Mouse (Mus musculus) gastrocnemius, postnatal 4 days (tissue): ENCODE data around the gene Ppt2. TPM values are rescaled to one million over a fixed set of nuclear protein-coding genes. Genes with fewer than 3 reads are reported as not detected.

Source experiments
- DNase-seq, 2 experiments: peaks; one replicate each; pipeline ENCODE4 v3.0.0; 2021 to 2022; ENCODE audit warnings: low spot score in 2 of 2, mixed read lengths in 2 of 2
- total RNA-seq, 2 experiments: library from RNA; stranded (reverse); gene quantifications; 2 replicates each; pipeline ENCODE4 v1.2.3; 2021

Gene Ppt2
- total RNA-seq, 2 experiments from 2014 or later: 35.9 to 44.8 TPM

GRCm38 (mm10) chr17:34640778-34641601 is 12.7 kb upstream of the Ppt2 start:
- peak in 1 of 2 experiments; percentile 48 for DNase-seq

- DNase-seq: no peak
Measured at GRCm38 (mm10) chr17:34639461-34640255, 11.3 kb upstream of the Ppt2 start.

- DNase-seq: no peak
Measured at GRCm38 (mm10) chr17:34637459-34637858, 9.1 kb upstream of the Ppt2 start.

DNA sequence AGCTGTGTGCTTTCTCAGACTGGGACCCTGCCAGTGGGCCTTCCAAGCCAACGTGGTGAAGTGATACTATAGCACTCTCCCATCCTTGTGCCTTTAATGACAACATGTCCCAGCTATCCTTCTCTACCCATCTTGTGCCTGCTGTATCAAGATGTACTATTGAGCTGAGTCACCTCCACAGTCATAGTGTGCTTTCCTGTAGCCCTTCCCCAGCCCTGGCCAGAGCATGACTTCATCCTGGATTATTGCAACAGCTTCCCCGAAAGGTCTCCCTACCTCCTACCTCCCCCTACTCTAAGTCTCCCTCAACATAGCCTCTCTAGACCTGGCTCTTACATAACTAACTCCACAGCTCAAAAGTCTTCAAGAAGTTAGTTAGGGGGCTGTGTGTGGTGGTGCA is 7.4 kb upstream of the Ppt2 start:
- DNase-seq: no peak

- peak in 1 of 2 experiments; percentile 52 for DNase-seq
Measured at GRCm38 (mm10) chr17:34632261-34632691, 4.0 kb upstream of the Ppt2 start.

- no peak for DNase-seq
Measured at GRCm38 (mm10) chr17:34631647-34632046, 3.3 kb upstream of the Ppt2 start.

- DNase-seq: no peak
Measured at GRCm38 (mm10) chr17:34630761-34631301, 2.5 kb upstream of the Ppt2 start.

DNA sequence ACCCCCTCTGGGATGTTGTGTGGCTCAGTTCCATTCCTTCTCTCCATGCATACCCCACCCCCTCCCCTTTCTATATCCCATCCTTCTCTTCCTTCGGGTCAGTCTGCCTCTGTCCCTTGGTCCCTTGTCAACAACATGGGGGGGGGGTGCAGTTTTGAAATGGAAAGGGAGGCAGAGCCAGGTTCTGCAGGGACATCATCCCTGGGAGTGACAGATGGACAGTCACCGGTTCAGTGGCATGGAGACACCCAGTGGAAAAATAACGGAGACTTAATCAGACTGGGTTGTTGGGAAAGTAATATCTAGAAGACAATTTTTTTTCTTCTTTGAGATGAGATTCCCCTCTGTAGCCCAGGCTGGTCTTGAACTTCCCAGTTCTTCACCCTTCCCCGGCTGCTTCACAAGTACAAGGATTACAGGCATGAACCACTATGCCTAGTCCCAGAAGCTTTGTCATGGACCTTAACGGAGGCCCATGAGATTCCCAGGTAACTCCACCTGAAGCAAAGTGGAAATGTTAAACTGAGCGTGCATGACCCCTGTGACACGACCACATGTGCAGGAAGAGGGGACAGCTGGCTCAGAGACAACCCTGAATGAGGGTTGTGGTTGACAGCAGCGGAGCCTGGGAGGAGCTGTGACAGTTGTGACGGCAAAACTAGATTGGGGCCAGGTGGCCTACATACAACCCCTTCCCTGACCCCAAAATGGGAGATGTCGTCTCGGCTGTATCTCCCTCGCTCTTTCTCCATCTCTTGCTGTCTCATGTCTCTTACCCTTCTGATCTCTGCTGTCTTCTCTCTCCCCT is 1.7 kb upstream of the Ppt2 start:
- DNase-seq: no peak

DNA sequence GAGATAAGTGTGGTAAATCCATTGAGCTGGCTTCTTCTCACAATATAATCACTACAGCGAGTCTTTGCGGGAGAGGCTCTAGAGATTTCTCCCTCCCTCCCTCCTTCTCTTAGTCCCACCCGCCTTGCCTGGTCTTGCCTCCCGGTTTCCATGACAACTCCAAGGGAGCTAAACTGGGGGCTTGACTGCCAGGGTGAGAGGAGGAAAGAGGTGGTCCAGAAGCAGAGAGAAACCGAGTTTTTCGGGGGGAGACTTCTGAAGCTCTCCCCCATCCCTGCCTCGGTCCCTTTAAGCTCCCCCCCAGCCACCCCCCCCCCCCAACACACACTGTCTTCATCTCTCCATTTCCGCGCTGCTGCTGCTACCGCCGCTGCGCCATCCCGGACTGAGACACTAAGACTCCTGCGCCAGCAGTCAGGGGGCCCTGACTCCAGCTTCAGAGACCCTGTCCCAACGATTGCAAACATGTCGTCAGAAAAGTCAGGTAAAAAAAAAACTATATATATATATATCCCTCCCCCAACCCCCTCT is 976 bp upstream of the Ppt2 start, which contains the start of gene Prrt1:
Gene Prrt1, plus strand, starts transcription at position 313 of the 531 bp plus-strand sequence.
- no peak for DNase-seq

- DNase-seq: no peak
Measured at GRCm38 (mm10) chr17:34628644-34628967, 296 bp upstream of the Ppt2 start.

DNA sequence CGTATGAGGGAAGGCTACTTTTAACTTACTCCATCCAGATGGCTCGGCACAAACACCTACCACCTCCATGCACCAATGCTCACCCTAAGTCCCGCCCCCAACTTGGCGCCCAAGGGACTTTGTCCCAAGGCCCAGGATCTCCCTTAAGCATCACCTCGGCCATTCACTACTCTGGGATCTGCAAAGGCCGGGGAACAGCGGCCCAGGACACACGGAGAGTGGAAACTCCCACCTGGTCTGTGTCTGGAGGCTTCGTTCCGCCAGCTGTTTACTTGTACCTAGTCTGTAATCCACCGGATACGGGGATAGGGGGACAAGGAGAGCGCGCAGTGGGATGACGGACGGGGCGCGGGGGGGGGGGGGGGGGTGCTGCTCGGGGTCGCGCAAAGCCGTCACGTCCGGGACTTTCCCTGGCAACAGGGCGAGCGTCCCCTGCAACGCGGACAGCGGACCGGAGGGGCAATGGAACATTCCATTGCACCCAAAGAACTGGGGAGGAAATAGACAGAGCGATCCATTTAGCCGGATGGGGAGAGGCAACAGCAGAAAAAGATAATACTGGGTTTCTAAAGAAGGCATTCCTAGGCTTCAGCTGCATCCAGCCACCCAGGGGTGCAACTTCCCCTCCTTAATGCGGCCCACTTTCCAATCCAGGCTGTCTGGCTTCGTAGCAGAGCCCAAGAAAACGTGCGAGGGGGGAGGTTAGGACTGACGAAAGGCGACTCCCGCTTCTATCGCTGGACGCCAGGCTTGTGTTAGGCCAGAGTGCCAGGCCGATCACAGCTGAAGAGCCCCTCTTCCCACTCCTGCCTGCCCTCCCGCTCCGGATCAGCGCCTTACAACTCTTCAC is 992 bp downstream of the Ppt2 start:
- DNase-seq: peak; percentile 70 to 90

- DNase-seq: no peak
Measured at GRCm38 (mm10) chr17:34626773-34627092, 1.6 kb downstream of the Ppt2 start.

GRCm38 (mm10) chr17:34626062-34626772 is 2.1 kb downstream of the Ppt2 start:
- no peak for DNase-seq

GRCm38 (mm10) chr17:34624981-34625380 is 3.3 kb downstream of the Ppt2 start:
- DNase-seq: no peak

GRCm38 (mm10) chr17:34623161-34623560 is 5.1 kb downstream of the Ppt2 start:
- DNase-seq: no peak

GRCm38 (mm10) chr17:34621006-34621405 is 7.3 kb downstream of the Ppt2 start:
- DNase-seq: no peak

- no peak for DNase-seq
Measured at GRCm38 (mm10) chr17:34618999-34619398, 9.3 kb downstream of the Ppt2 start.

DNA sequence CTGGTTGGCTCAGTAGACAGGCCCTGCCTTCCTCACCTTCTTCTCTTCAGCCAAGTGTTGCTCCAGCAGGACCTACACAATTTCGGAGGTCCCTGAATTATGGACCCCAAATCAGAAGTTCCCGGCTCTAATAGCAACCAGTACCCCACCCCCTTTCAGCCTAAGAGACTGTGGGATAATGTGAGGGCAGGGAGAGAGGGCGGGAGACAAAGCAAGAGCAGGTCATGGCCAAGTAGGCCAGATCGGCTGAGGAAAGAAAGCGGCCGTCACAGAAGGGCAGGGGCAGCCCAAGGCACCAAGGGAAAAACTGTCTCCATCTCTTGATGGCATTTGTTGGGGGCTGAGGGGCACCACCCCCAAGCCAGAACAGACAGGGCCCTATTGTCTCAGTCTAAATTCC is 12.4 kb downstream of the Ppt2 start, which contains the start of gene Egfl8:
Gene Egfl8, minus strand, starts transcription at position 101 of the 400 bp plus-strand sequence.
- no peak for DNase-seq

GRCm38 (mm10) chr17:34613830-34614229 is 14.5 kb downstream of the Ppt2 start:
- no peak for DNase-seq
